Mouse (Mus musculus) natural killer cell, adult 2 months (primary cell): Measurements from ENCODE around the gene Cass4.
A peak's percentile ranks its signal among the peaks of the same experiment; 100 is the strongest.

ENCODE experiments used
- DNase-seq, 2 experiments: peaks; one replicate each; pipeline ENCODE4 v3.0.0; 2022; ENCODE audit warnings: low spot score in 2 of 2

Cass4 gene

DNA sequence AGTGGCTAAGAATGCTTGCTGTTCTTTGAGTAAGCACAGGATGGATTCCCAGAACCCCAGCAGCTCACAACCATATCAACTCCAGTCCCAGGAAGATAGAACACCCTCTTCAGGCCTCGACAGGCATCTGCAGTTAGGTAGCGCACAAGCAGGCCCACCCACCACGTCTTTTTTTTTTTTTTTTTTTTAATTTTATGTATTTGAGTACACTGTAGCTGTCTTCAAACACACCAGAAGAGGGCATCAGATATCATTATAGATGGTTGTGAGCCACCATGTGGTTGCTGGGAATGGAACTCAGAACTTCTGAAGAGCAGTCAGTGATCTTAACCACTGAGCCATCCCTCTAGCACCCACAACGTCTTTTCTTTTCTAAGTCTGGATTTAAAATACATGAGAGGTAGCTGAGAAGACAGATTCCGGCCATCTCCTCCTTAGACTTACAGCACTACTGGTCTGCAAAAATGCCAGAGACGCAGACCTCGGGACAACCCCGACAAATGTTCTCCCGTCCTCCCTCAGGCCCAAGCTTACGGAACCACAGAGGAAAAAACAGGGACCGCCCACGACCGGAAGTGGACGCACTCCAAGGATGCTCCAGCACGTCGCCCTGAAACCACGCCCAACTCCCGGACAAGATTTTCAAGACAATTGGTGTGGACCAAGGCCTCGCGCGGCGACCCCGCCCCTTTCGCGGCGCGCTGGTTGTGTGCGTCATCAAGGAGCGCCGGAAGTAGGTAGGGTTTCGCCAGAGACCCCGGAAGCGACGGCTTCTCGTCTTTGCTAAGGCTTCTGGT lies 46.4 kb downstream of the Cass4 start, which contains the start of gene Rtf2:
TSS of gene Rtf2 (plus strand) at position 714 of the 797 bp plus-strand sequence.
- peak; percentile 95 to 97 for DNase-seq

GRCm38 (mm10) chr2:172440640-172441005 lies 47.0 kb downstream of the Cass4 start:
- DNase-seq, result no peak

DNA sequence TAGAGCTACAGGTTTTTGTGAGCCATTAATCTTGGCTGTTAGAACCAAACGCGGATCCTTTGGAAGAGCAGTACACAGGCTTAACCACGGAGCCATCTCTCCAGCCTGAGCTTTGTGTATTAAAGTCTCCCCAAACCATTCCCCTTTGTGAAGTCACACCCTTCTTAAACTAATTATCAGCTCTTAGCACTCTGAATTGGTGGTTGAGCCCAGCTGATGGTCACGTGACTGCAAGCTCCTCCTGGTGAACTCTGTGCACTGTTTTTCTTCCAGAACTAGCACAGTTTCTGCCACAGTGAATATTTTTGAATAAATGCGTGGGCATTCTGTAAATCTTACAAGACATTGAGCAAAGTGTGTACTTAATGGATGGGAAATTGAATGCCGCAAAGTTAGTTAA lies 47.6 kb downstream of the Cass4 start:
- no peak for DNase-seq

GRCm38 (mm10) chr2:172445617-172446016 lies 52.0 kb downstream of the Cass4 start:
- no peak for DNase-seq

GRCm38 (mm10) chr2:172447317-172447716 lies 53.7 kb downstream of the Cass4 start:
- peak in 1 of 2 experiments; percentile 37 for DNase-seq

- no peak for DNase-seq
Observed at GRCm38 (mm10) chr2:172448329-172448728, 54.7 kb downstream of the Cass4 start.

DNA sequence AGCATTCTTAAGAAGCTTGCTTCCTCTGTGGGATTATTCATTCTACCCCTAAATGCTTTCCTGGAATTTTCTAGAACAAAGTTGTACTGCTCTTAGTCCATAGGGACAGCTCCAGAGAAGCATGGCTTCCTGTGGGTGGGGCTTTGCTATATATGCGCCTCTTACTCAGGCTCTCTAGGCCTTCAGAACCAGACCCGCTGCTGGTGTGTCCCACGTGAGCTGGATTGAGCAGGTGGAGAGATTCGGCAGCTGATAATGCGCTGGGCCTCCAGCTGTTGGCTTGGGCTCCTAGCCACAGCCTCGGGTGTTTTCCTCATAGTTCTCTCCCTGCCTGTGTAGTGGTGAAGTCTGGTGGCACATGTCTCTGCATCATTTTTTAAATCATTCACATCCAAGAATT lies 57.0 kb downstream of the Cass4 start:
- no peak for DNase-seq

DNA sequence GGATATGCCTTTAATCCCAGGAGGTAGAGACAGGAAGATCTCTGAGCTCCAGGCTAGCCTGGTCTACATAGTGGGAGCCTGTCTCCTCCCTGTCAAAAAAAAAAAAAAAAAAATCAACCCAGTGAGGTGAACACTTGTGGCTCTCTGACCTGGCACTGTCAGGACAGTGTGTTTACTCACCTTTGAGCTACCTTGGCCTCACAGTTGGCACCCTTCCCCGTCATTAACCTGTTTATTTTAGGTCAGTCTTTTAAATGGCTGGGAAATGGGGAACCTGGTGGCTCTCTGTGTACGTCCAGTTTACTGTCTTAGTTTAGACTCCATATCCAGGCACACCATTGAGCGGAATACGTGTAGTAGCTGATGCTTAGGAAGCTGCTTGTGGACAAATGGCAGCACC lies 58.4 kb downstream of the Cass4 start:
- no peak for DNase-seq

DNA sequence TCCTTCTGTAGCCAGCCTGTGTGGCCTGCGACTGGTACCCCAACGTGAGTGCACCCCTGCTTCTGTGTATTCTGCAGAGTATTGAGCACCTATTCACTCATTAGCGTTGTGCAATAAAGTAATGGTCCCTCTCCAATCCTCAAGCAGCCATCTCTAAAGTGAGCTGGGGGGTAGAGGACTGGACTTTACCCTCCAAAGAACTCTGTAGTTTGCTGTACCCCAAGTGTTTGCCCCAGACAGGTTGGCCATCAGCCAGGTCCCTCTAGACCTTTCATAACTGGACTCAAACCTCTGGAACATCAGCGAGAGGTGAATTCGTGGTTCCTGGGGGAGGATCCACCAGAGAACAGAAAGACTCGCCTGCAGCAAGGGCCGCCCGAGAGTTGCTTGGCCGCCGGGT lies 58.9 kb downstream of the Cass4 start:
- DNase-seq, result no peak

- no peak for DNase-seq
Observed at GRCm38 (mm10) chr2:172458496-172458895, 64.9 kb downstream of the Cass4 start, which contains the start of gene Gcnt7. Gene Gcnt7 (minus strand): TSS chr2:172458596.

DNA sequence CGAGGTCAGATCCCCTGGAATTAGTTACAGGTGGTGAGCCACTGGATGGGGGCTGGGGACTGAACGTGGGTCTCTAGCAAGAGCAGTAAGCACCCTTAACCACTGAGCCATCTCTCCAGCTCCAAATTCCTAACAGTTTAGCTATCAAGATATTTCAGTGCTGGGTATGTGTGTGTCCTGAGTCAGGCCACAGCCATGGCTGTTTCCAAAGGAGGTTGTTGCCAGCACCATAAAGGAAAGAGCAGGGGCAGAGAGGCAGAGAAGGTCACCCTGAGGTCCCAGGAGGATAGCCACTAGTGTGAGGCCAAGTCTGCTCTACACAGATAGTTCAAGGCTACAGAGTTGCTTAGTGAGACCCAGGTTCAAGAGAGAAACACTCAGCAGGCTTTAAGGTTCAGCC lies 67.1 kb downstream of the Cass4 start:
- no peak for DNase-seq

DNA sequence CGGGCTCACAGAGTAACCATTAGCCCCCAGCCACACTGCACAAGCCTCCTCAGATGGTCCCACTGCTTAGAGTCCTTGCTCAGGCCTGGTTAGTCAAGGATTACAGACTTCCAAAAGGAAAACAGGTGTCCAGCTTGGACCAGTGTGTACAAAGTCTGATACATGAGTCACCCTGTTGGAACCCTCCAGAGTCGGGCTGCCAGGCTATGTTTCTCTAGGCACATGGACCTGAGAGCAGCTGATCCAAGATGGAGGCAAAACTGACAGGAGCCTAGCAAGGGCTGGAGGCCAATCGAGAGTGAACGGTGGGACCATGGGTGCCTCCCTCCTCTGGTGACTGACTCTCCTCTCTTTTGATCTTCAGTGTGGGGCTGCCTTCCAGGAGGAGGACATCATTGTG lies 69.2 kb downstream of the Cass4 start:
- DNase-seq, result no peak

DNA sequence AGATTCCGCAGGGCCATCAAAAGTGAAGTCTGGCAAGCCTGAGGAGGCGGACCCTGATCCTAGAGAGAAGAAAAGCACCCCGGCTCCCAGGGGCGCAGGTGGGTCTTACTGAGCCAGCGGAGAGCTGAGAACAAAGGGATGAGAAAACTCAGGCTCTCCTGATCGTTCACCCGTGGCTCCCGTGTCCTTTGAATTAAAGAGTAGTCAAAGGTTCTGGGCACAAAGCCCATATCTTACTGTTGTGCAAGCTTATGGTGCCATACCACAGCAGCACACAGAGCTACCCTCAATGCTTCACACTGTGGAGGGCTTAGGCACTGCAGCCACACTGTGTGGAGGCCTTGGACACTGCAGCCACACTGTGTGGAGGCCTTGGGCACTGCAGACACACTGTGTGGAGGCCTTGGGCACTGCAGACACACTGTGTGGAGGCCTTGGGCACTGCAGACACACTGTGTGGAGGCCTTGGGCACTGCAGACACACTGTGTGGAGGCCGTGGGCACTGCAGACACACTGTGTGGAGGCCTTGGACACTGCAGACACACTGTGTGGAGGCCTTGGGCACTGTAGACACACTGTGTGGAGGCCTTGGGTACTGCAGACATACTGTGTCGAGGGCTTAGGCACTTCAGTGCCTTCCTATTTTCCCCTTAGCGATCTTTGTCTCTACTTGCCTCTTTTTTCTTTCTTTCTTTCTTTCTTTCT lies 73.0 kb downstream of the Cass4 start:
- DNase-seq, result no peak

GRCm38 (mm10) chr2:172467206-172467605 lies 73.6 kb downstream of the Cass4 start:
- no peak for DNase-seq

GRCm38 (mm10) chr2:172468346-172468819 lies 74.8 kb downstream of the Cass4 start:
- no peak for DNase-seq

- DNase-seq, result no peak
Observed at GRCm38 (mm10) chr2:172472318-172472717, 78.7 kb downstream of the Cass4 start, which contains the start of gene Fam209. Gene Fam209 (plus strand): TSS chr2:172472520.

GRCm38 (mm10) chr2:172473591-172473990 lies 80.0 kb downstream of the Cass4 start:
- DNase-seq, result no peak

- DNase-seq, result peak in 1 of 2 experiments; percentile 30
Observed at GRCm38 (mm10) chr2:172474970-172475369, 81.4 kb downstream of the Cass4 start.

DNA sequence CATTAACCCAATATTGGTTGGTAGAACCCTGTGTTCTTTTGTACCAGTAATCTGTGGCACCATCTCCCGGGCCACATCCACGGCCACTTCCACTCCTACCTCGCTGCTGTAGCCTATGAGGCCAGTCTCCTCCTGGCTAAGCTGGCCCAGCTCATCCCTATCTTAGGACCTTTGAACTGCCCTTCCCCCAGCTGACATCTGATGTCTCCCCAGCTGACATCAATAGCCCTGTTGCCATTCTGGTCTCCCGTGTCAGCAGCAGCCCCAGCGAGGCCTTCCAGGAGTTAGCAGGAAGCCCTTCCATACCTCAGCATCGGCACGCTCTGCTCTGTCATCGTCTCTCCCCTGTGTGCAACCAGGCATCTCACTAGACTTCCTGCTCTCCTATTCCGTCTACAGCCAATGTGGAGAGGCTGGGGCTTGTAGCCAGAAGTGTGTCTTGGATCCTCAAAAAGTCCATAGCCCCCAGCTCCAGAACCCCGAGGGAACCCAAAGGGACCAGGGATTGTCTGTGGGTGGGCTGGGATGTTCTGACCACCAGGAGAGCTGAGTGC lies 83.2 kb downstream of the Cass4 start:
- no peak for DNase-seq

GRCm38 (mm10) chr2:172477350-172477749 lies 83.8 kb downstream of the Cass4 start:
- DNase-seq, result no peak

GRCm38 (mm10) chr2:172477860-172478259 lies 84.3 kb downstream of the Cass4 start:
- peak; percentile 3 to 8 for DNase-seq

- DNase-seq, result no peak
Observed at GRCm38 (mm10) chr2:172480296-172480695, 86.7 kb downstream of the Cass4 start.
